ENCODE assay signal across 9 mouse cellular contexts in genomic region chr8:87037620-87038380, GRCm38 (mm10).
DNase-seq lines count a peak whose midpoint lies in the region; ATAC-seq lines count a peak whose summit lies in the region.
"Had no signal": no experiment of that assay in that cellular context is flagged by ENCODE, and none has a peak within 500 bp of the region (broad histone marks: within the 10 kb centered on the region; RNA-seq: fewer than 3 reads in every experiment).

No protein-coding gene starts in this region.

- 0 out of 2 replicates have a peak, but pooled peaks have one; percentile 29 for ATAC-seq in kidney, embryonic 15.5 days (replicated peaks; ENCODE audit: low FRiP score)
- peak; percentile 77 for ATAC-seq in forebrain, embryonic 12.5 days (ENCODE audit: low FRiP score)
- peak; percentile 42; the same call in 1 of the 2 replicates for ATAC-seq in intestine, embryonic 16.5 days
- ATAC-seq in neural tube, embryonic 13.5 days (ENCODE audit: low read depth): no peak; the same call in 1 of the 2 replicates

- DNase-seq in kidney, adult 11 months: no peak
- DNase-seq in brain, adult 2 months (ENCODE audit: low read depth, low spot score): peak; percentile 25
- no peak for DNase-seq in thymus, postnatal 25 days
- DNase-seq in lung, postnatal 25 days (ENCODE audit: low spot score): no peak

- no peaks in the 10 kb centered on the region for H3K36me3 ChIP-seq in kidney, embryonic 15.5 days
- H3K36me3 ChIP-seq in forebrain, embryonic 12.5 days (replicated peaks): no peaks in the 10 kb centered on the region
- H3K36me3 ChIP-seq in intestine, embryonic 16.5 days (ENCODE audit: control insufficient read depth, insufficient read depth, low read length): no peaks in the 10 kb centered on the region
- no peaks in the 10 kb centered on the region for H3K36me3 ChIP-seq in neural tube, embryonic 13.5 days
- H3K36me3 ChIP-seq: G1E had no signal

- H3K4me1 ChIP-seq in kidney, embryonic 15.5 days: peaks cover 11% of the 10 kb centered on the region
- H3K4me1 ChIP-seq in forebrain, embryonic 12.5 days: peaks cover 14% of the 10 kb centered on the region
- H3K4me1 ChIP-seq in intestine, embryonic 16.5 days (ENCODE audit: control insufficient read depth, insufficient read depth, low read length): peaks cover 8% of the 10 kb centered on the region; the same call in 1 of the 2 replicates
- peaks cover 18% of the 10 kb centered on the region for H3K4me1 ChIP-seq in neural tube, embryonic 13.5 days (replicated peaks)

- H3K4me3 ChIP-seq in kidney, embryonic 15.5 days (replicated peaks): peak overlapping the region; percentile 44
- H3K4me3 ChIP-seq in forebrain, embryonic 12.5 days (replicated peaks): peak overlapping the region; percentile 43
- peak overlapping the region; percentile 40 for H3K4me3 ChIP-seq in intestine, embryonic 16.5 days (ENCODE audit: low read length)
- H3K4me3 ChIP-seq in neural tube, embryonic 13.5 days: peak overlapping the region; percentile 43

- H3K4me2 ChIP-seq in kidney, embryonic 15.5 days: peak overlapping the region; percentile 87
- H3K4me2 ChIP-seq in forebrain, embryonic 12.5 days: peak overlapping the region; percentile 89
- H3K4me2 ChIP-seq in intestine, embryonic 16.5 days (ENCODE audit: low read depth, low read length): peak overlapping the region; percentile 83
- H3K4me2 ChIP-seq in neural tube, embryonic 13.5 days: peak overlapping the region; percentile 85

- H3K9me3 ChIP-seq in kidney, embryonic 15.5 days (replicated peaks): no peaks in the 10 kb centered on the region
- no peaks in the 10 kb centered on the region for H3K9me3 ChIP-seq in forebrain, embryonic 12.5 days
- H3K9me3 ChIP-seq in intestine, embryonic 16.5 days (ENCODE audit: control insufficient read depth, low read length): no peaks in the 10 kb centered on the region
- H3K9me3 ChIP-seq in neural tube, embryonic 13.5 days: no peaks in the 10 kb centered on the region

- no peak overlapping the region for H3K27ac ChIP-seq in kidney, embryonic 15.5 days
- no peak overlapping the region for H3K27ac ChIP-seq in forebrain, embryonic 12.5 days
- no peak overlapping the region for H3K27ac ChIP-seq in intestine, embryonic 16.5 days (ENCODE audit: low read length)
- H3K27ac ChIP-seq in neural tube, embryonic 13.5 days (replicated peaks): no peak overlapping the region

- H3K27me3 ChIP-seq in kidney, embryonic 15.5 days: peaks cover 25% of the 10 kb centered on the region
- peaks cover 20% of the 10 kb centered on the region for H3K27me3 ChIP-seq in forebrain, embryonic 12.5 days
- peaks cover 12% of the 10 kb centered on the region for H3K27me3 ChIP-seq in intestine, embryonic 16.5 days (replicated peaks; ENCODE audit: control insufficient read depth, insufficient read depth, low read length)
- peaks cover 14% of the 10 kb centered on the region; the same call in 1 of the 2 replicates for H3K27me3 ChIP-seq in neural tube, embryonic 13.5 days

- WGBS in kidney, embryonic 15.5 days: 3% methylated on average over 48 of the region's 48 CpGs
- 4% methylated on average over 48 of the region's 48 CpGs for WGBS in forebrain, embryonic 12.5 days
- WGBS in intestine, embryonic 16.5 days: 4% methylated on average over 48 of the region's 48 CpGs
- WGBS in neural tube, embryonic 13.5 days: 3% methylated on average over 48 of the region's 48 CpGs

- H3K9ac ChIP-seq in kidney, embryonic 15.5 days: peak overlapping the region; percentile 33; the same call in 1 of the 2 replicates
- H3K9ac ChIP-seq in forebrain, embryonic 12.5 days: peak overlapping the region; percentile 61
- peak overlapping the region; percentile 65 for H3K9ac ChIP-seq in intestine, embryonic 16.5 days (ENCODE audit: low read depth, low read length)
- peak overlapping the region; percentile 71 for H3K9ac ChIP-seq in neural tube, embryonic 13.5 days
